Mouse (Mus musculus): ENCODE measurements at regions not wholly inside any gene's neighbourhood (a gene's known extent, or its start where the extent isn't known, plus 50 kb on each side); places are given as distances from the start of the nearest gene placed in this dataset.
A peak's percentile ranks its signal among the peaks of the same experiment; 100 is the strongest.

DNA sequence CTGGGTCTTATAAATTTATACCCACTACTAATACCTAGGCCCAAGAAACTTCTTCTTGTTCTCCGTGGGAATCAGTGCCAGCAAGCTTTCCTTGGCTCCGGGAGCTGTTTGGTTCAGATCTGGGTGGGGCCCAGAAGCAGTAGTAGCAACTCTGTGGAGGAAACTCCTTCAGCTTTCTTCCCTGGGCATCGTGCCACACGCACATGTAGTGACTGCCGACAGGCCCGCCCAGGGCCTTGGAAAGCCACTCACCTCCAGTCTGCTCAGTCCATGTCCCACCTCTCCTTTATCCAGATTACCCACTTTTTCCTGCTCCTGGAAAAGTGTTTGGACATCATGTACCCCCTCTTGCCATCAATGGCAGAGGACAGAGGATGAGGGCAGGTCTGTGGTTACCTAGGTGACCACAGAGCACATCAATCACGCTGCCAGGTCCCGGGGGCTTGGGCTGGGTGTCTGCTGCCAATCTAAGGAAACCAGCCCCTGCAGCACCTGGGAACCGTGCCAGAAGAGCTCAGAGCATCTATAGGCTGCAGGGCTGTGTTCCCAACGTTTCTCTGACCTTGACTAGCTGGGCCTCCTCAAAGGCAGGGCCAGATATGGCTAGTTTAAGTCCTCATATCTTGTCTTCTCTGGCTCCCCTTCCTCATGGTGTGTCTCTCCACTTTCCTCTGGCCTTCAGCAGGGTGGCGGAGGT lies 63.1 kb upstream of the Mef2a start:
- Histone ChIP-seq H3K27me3 (replicated peaks; ENCODE audit: control insufficient read depth, insufficient read depth, low read length) (no peaks in the 10 kb centered on the region), H3K4me3 (ENCODE audit: low read length) (no peak overlapping the region), H3K9ac (ENCODE audit: low read depth, low read length) (no peak overlapping the region), H3K27ac (ENCODE audit: low read depth, low read length) (0 out of 2 replicates have a peak overlapping the region, but pooled peaks have one; percentile 36), H3K4me1 (ENCODE audit: control insufficient read depth, insufficient read depth, low read depth, low read length) (peaks cover 8% of the 10 kb centered on the region), H3K9me3 (ENCODE audit: control insufficient read depth, low read length) (no peaks in the 10 kb centered on the region), H3K36me3 (ENCODE audit: control insufficient read depth, insufficient read depth, low read length) (no peaks in the 10 kb centered on the region), H3K4me2 (ENCODE audit: low read length) (no peak overlapping the region)
- WGBS = 45% methylated on average over 11 of the region's 11 CpGs
- ATAC-seq = peak; percentile 75

DNA sequence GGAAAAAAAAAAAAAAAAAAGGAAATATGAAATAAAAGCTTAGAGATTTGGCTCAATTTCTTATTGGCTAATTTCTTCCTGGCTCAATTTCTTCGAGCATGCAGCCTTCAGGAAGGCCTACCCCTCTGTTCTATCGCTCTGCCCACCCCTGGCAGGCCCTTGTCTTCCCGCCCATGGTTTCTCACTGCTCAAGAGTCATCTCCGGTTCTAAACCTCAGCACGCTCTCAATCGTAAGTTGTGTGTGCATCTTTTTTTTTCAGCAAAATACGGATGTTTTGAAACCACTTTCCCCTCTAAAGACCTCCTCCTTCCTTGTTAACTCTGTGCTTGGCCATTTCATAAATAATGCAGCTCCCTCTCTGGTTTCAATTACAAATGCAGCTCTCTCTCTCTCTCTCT lies 58.3 kb upstream of the Mef2a start:
- Histone ChIP-seq H3K9ac (ENCODE audit: low read depth, low read length) (no peak overlapping the region), H3K27me3 (replicated peaks; ENCODE audit: control insufficient read depth, insufficient read depth, low read length) (no peaks in the 10 kb centered on the region), H3K9me3 (ENCODE audit: control insufficient read depth, low read length) (no peaks in the 10 kb centered on the region), H3K27ac (ENCODE audit: low read depth, low read length) (no peak overlapping the region), H3K4me3 (ENCODE audit: low read length) (no peak overlapping the region), H3K36me3 (ENCODE audit: control insufficient read depth, insufficient read depth, low read length) (no peaks in the 10 kb centered on the region), H3K4me2 (ENCODE audit: low read length) (no peak overlapping the region), H3K4me1 (ENCODE audit: control insufficient read depth, insufficient read depth, low read depth, low read length) (peaks cover 2% of the 10 kb centered on the region)
- ATAC-seq = no peak
- 77% methylated on average over 7 of the region's 7 CpGs for WGBS

DNA sequence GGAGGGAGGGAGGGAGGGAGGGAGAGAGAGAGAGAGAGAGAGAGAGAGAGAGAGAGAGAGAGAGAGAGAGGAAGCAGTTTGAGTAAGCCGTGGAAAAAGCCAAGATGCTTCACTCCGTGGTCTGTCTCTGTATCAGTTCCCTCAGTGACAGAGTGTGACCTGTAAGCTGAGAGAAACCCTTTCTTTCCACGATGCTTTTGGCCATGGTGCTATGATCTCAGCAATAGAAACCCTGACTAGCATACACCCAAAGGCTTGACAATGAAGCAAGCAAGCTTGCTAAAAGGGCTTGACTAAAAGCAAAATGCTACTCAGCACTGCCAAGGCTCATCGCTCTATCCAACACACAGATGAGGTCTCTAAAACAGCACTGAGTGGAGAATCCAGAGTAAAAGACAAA lies 57.4 kb upstream of the Mef2a start:
- WGBS = 89% methylated on average over 4 of the region's 4 CpGs
- Histone ChIP-seq H3K27me3 (replicated peaks; ENCODE audit: control insufficient read depth, insufficient read depth, low read length) (no peaks in the 10 kb centered on the region), H3K27ac (ENCODE audit: low read depth, low read length) (no peak overlapping the region), H3K9me3 (ENCODE audit: control insufficient read depth, low read length) (no peaks in the 10 kb centered on the region), H3K4me3 (ENCODE audit: low read length) (no peak overlapping the region), H3K4me1 (ENCODE audit: control insufficient read depth, insufficient read depth, low read depth, low read length) (no peaks in the 10 kb centered on the region), H3K4me2 (ENCODE audit: low read length) (no peak overlapping the region), H3K9ac (ENCODE audit: low read depth, low read length) (no peak overlapping the region), H3K36me3 (ENCODE audit: control insufficient read depth, insufficient read depth, low read length) (no peaks in the 10 kb centered on the region)
- ATAC-seq = no peak

DNA sequence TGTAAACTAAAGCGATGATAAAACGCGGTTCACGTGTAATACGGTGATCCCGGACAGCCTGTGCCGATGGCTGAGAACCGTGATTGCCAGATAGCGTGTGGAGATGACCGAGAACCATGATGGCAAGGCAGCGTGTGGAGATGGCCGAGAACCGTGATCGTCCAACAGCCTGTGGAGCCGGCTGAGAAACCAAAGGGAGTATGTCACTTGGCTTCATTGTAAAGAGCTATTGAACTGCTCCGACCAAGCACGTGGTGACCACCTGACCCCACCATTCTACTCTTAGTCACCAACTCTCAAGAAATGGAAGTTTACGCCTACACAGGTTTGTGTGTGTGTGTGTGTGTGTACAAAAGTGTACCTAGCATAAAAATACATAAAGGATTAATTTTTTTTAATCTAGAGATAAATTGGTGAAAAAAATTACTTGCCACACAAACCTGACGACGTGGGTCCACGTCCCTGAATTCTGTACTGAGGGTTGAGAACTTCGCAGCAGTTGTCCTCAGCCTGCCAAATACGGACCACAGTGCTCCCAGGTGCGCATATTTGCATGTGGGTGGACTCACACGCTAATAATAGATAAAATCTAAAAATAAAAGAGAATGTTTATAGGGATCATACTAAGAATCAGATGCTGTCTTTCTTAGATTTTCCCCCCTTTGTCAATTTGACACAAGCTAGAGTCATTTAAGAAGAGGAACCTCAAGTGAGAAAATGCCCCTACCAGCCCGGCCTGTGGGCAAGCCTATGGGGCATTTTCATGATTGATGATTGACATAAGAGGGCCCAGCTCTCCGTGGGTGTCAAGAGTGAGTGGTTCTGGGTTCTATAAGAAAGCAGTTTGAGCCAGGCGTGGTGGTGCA lies 56.6 kb upstream of the Mef2a start:
- no peak for ATAC-seq
- Histone ChIP-seq H3K36me3 (ENCODE audit: control insufficient read depth, insufficient read depth, low read length) (no peaks in the 10 kb centered on the region), H3K27me3 (replicated peaks; ENCODE audit: control insufficient read depth, insufficient read depth, low read length) (no peaks in the 10 kb centered on the region), H3K4me3 (ENCODE audit: low read length) (no peak overlapping the region), H3K4me2 (ENCODE audit: low read length) (no peak overlapping the region), H3K9me3 (ENCODE audit: control insufficient read depth, low read length) (no peaks in the 10 kb centered on the region), H3K27ac (ENCODE audit: low read depth, low read length) (no peak overlapping the region), H3K4me1 (ENCODE audit: control insufficient read depth, insufficient read depth, low read depth, low read length) (no peaks in the 10 kb centered on the region), H3K9ac (ENCODE audit: low read depth, low read length) (no peak overlapping the region)
- 95% methylated on average over 28 of the region's 28 CpGs for WGBS

DNA sequence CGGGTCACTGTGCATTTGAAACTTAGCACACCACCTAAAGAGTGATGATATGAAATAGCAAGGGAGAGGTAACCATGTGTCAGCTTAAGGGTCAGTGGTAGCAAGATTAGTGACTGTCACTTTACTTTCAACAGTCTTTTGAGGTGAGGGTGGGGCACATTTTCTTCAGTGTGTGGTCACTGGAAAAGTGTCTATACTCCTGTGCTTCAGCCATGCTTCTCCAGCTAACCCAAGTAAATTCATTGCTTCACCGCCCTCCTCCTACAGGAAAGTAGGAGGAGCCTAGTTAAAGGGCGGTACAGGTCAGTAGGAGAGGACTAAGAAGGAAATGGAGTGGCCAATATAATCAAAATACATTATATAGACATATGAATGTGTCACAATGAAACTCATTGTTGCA lies 55.7 kb upstream of the Mef2a start:
- H3K9me3 ChIP-seq (ENCODE audit: control insufficient read depth, low read length) = no peaks in the 10 kb centered on the region
- H3K36me3 ChIP-seq (ENCODE audit: control insufficient read depth, insufficient read depth, low read length) = no peaks in the 10 kb centered on the region
- no peak overlapping the region for H3K4me3 ChIP-seq (ENCODE audit: low read length)
- no peak overlapping the region for H3K9ac ChIP-seq (ENCODE audit: low read depth, low read length)
- H3K27ac ChIP-seq (ENCODE audit: low read depth, low read length) = no peak overlapping the region
- no peak for ATAC-seq
- WGBS = 91% methylated on average over 3 of the region's 3 CpGs
- no peaks in the 10 kb centered on the region for H3K4me1 ChIP-seq (ENCODE audit: control insufficient read depth, insufficient read depth, low read depth, low read length)
- H3K27me3 ChIP-seq (replicated peaks; ENCODE audit: control insufficient read depth, insufficient read depth, low read length) = no peaks in the 10 kb centered on the region
- no peak overlapping the region for H3K4me2 ChIP-seq (ENCODE audit: low read length)

DNA sequence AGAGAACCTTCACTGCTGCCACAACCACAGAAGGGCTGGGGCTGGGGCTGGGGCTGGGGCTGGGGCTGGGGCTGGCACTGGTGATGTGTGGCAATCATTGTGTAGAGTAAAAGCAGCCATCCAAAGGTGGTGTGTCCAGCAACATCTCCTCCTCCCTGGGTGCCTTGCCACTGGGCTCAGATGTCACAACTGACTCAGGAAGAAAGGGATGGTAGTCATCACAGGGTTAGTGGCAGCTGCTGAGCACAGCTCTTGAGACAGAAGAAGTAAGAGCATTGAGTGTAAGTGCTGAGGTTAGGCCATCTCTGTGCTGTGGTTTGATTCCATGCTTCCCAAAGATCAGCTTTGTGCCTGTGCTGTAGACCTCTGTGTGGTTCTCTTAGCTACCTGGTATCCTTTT lies 53.4 kb upstream of the Mef2a start:
- Histone ChIP-seq H3K9me3 (ENCODE audit: control insufficient read depth, low read length) (no peaks in the 10 kb centered on the region), H3K4me1 (ENCODE audit: control insufficient read depth, insufficient read depth, low read depth, low read length) (peaks cover 4% of the 10 kb centered on the region), H3K9ac (ENCODE audit: low read depth, low read length) (no peak overlapping the region), H3K4me2 (ENCODE audit: low read length) (no peak overlapping the region), H3K4me3 (ENCODE audit: low read length) (no peak overlapping the region), H3K36me3 (ENCODE audit: control insufficient read depth, insufficient read depth, low read length) (no peaks in the 10 kb centered on the region), H3K27ac (ENCODE audit: low read depth, low read length) (no peak overlapping the region), H3K27me3 (replicated peaks; ENCODE audit: control insufficient read depth, insufficient read depth, low read length) (no peaks in the 10 kb centered on the region)
- no peak for ATAC-seq

DNA sequence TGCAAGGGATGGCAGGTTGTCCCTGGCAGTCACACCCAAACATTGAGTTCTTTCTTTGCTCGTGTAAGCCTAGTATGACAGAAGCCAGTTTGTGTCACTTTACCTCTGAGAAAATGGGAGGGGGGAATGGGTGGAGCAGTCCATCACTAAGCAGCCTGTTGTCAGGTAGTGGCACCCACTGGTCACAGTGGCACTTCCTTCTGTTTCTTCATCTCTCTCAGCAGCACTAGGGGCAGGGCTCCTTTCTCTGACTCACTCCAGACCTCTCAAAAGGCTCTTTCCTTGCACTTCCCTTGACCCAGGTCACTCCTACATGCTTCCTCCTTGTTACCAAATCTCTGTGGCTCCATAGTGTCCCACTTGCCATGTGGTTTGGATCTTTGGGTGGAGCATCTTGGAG lies 52.9 kb upstream of the Mef2a start:
- H3K4me3 ChIP-seq (ENCODE audit: low read length) = no peak overlapping the region
- no peaks in the 10 kb centered on the region for H3K27me3 ChIP-seq (replicated peaks; ENCODE audit: control insufficient read depth, insufficient read depth, low read length)
- no peak for ATAC-seq
- H3K4me2 ChIP-seq (ENCODE audit: low read length) = no peak overlapping the region
- WGBS = 70% methylated on average over 1 of the region's 1 CpGs
- H3K9me3 ChIP-seq (ENCODE audit: control insufficient read depth, low read length) = no peaks in the 10 kb centered on the region
- H3K4me1 ChIP-seq (ENCODE audit: control insufficient read depth, insufficient read depth, low read depth, low read length) = peaks cover 4% of the 10 kb centered on the region
- no peak overlapping the region for H3K27ac ChIP-seq (ENCODE audit: low read depth, low read length)
- H3K9ac ChIP-seq (ENCODE audit: low read depth, low read length) = no peak overlapping the region
- no peaks in the 10 kb centered on the region for H3K36me3 ChIP-seq (ENCODE audit: control insufficient read depth, insufficient read depth, low read length)

DNA sequence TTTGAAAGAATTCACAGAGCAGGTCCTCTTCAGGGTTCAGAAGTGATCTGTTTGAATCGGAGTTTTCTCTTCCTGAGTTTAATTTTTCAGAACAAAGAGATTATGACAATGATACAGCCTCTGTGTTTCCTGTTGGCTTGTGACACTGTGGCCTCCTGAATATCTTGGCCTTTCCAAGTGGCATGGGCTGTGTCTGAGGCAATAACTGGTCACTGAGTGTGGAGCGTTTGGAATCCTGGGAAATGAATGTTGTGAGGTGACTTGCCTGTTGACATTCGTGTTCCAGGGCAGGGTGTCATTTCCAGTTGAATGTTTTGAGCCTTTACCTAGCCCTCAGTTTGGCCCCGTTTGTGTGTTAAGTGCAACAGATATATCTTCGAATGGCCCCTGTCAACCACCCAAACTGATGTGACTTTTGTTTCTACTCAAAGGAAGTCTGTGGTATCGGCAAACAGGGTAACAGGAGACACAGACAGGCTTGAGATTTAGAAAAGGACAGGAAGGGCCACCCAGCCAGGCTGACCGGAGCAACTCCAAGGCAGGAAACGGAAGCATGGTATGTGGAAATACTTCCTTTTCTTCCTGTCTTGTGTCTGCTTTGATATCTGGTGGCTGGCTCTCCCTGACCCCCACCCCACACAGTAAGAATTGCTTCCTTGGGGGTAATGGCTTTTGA lies 52.3 kb upstream of the Mef2a start:
- Histone ChIP-seq H3K27ac (ENCODE audit: low read depth, low read length) (no peak overlapping the region), H3K4me2 (ENCODE audit: low read length) (no peak overlapping the region), H3K36me3 (ENCODE audit: control insufficient read depth, insufficient read depth, low read length) (no peaks in the 10 kb centered on the region), H3K9ac (ENCODE audit: low read depth, low read length) (no peak overlapping the region), H3K9me3 (ENCODE audit: control insufficient read depth, low read length) (no peaks in the 10 kb centered on the region), H3K4me3 (ENCODE audit: low read length) (no peak overlapping the region), H3K27me3 (replicated peaks; ENCODE audit: control insufficient read depth, insufficient read depth, low read length) (no peaks in the 10 kb centered on the region), H3K4me1 (ENCODE audit: control insufficient read depth, insufficient read depth, low read depth, low read length) (peaks cover 4% of the 10 kb centered on the region)
- ATAC-seq = no peak
- 77% methylated on average over 8 of the region's 8 CpGs for WGBS

Data from hindbrain, embryonic 16.5 days (tissue).